Mouse (Mus musculus): Measurements from ENCODE around the gene Cdk2ap2. TPM values are rescaled to one million over a fixed set of nuclear protein-coding genes. Genes with fewer than 3 reads are reported as not detected.
A peak's percentile ranks its signal among the peaks of the same experiment; 100 is the strongest.
"Not testable (repeated sequence)": the region's sequence is repeated elsewhere in the genome, so short reads cannot be mapped to it uniquely, and the experiment has no call there.

Cdk2ap2 gene
- polyA plus RNA-seq, 2 experiments, result 52.5 to 101 TPM

DNA sequence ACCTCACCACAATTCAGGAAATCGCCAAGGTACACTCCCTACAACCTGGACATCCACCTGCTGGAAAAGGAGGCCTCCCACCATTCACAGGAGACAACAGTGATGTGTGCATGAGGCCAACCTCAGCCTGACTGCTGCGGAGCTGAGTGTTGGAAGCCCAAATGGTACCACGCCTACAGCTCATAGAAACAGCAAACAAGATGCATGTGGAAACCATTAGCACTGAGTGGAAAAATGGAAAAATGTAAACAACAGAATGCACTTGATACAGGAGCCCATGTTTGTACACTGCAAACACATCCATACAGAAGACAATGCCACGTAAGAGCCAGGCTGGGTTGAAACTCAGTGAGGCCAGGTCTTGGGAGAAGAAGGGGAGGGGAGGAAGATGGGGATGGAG, 27.4 kb downstream of the Cdk2ap2 start:
- DNase-seq (ENCODE audit: low read depth in 3 of 3, low spot score in 3 of 3), result no peak
- TF ChIP-seq CTCF (IDR thresholded peaks at IDR 0.05; ENCODE audit: low read depth), result no peak
- TF ChIP-seq EP300 (IDR thresholded peaks at IDR 0.05; ENCODE audit: low read depth), result no peak
- Histone ChIP-seq H3K4me2 (ENCODE audit: low read depth) (peak overlapping the region; percentile 66; the same call in 1 of the 2 replicates), H3K9ac (replicated peaks) (peak overlapping the region; percentile 6; the same call in 1 of the 2 replicates), H3K27ac (peak overlapping the region; percentile 22), H3K9me3 (ENCODE audit: control insufficient read depth, low read length) (no peaks in the 10 kb centered on the region), H3K36me3 (replicated peaks; ENCODE audit: control insufficient read depth, insufficient read depth, low read depth) (peaks cover 13% of the 10 kb centered on the region), H3K27me3 (ENCODE audit: control insufficient read depth, insufficient read depth, low read length) (no peaks in the 10 kb centered on the region), H3K4me3 (ENCODE audit: insufficient read depth in 1 of 2, low read depth in 2 of 2, low read length in 2 of 2) (no peak overlapping the region), H3K4me1 (replicated peaks; ENCODE audit: control insufficient read depth in 2 of 2, insufficient read depth in 2 of 2, low read length in 1 of 2) (peaks cover 50 to 53% of the 10 kb centered on the region in 2 experiments)
- ATAC-seq (ENCODE audit: insufficient read depth), result no peak
- 76% methylated on average over 4 of the region's 4 CpGs for WGBS (ENCODE audit: insufficient replicate concordance)

DNA sequence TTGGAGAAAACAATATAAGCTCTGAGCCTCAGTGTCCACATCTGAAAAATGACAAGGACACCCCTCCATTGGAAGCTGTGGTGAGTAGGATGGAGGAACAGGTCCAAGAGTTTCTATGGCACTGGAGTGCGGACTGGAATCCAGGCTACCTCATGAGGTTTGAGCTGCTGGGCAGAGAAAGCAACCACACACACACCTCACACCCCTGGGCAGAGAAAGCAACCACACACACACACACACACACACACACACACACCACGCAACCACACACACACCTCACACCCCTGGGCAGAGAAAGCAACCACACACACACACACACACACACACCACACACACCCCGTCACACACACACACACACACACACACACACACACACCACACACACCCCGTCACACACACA, 28.3 kb downstream of the Cdk2ap2 start:
- Histone ChIP-seq H3K9ac (replicated peaks) (peak overlapping the region; percentile 75), H3K4me3 (ENCODE audit: insufficient read depth in 1 of 2, low read depth in 2 of 2, low read length in 2 of 2) (peak overlapping the region; percentile 50 to 96), H3K4me2 (ENCODE audit: low read depth) (peak overlapping the region; percentile 66), H3K4me1 (replicated peaks; ENCODE audit: control insufficient read depth in 2 of 2, insufficient read depth in 2 of 2, low read length in 1 of 2) (peaks cover 56 to 57% of the 10 kb centered on the region in 2 experiments), H3K36me3 (replicated peaks; ENCODE audit: control insufficient read depth, insufficient read depth, low read depth) (peaks cover 14% of the 10 kb centered on the region), H3K27ac (peak overlapping the region; percentile 67)
- not testable (repeated sequence) for H3K27me3 ChIP-seq (ENCODE audit: control insufficient read depth, insufficient read depth, low read length); H3K9me3 ChIP-seq (ENCODE audit: control insufficient read depth, low read length); DNase-seq (ENCODE audit: low read depth in 3 of 3, low spot score in 3 of 3)
- ATAC-seq (ENCODE audit: insufficient read depth), result peak; percentile 14
- WGBS (ENCODE audit: insufficient replicate concordance), result 15% methylated on average over 4 of the region's 4 CpGs

DNA sequence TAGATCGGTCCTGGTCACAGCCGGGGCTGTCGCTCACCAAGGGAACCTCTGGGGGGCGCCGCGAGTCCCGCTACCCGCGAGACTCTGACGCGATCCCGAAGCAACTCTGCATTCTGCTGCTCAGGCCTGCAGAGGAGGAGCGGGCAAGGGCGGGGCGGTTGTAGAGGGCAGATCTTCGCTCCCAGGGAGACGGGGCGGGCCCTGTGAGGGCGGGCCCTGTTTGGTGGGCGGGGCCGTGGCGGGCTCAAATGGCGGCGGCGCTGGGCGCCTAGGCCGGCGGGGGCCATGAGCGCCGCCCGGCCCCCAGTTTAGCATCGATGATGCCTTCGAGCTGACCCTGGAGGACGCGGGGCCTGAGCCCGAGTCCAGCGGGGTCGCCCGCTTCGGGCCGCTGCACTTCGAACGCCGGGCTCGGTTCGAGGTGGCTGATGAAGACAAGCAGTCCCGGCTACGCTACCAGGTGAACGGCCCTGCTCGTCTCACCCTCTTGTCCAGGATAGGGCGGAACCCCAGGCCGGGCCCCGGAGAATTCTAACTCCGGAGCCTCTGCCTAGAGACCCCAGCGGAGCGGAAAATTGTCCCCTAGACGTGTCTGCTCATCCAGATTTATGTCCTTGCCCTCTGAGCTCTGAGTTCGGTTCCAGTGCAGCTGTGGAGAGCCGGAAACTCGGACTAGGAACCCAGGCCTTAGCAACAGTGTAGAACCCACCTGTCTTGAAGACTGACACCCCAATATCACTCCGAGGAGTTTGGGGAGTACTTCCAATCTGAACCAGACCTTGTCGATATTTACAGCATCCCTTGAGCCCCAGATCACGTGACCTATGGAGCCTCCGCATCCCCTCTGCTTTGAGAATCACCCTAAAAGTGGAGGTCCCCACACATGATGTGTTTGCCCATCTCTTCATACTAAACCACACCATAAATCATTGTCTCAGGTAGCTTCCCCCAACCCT, 29.0 kb downstream of the Cdk2ap2 start, which contains the start of gene Aip:
Aip (minus strand) TSS at position 118 of the 956 bp plus-strand sequence.
- WGBS (ENCODE audit: insufficient replicate concordance), result 2% methylated on average over 64 of the region's 64 CpGs
- peaks cover 53 to 54% of the 10 kb centered on the region in 2 experiments for H3K4me1 ChIP-seq (replicated peaks; ENCODE audit: control insufficient read depth in 2 of 2, insufficient read depth in 2 of 2, low read length in 1 of 2)

DNA sequence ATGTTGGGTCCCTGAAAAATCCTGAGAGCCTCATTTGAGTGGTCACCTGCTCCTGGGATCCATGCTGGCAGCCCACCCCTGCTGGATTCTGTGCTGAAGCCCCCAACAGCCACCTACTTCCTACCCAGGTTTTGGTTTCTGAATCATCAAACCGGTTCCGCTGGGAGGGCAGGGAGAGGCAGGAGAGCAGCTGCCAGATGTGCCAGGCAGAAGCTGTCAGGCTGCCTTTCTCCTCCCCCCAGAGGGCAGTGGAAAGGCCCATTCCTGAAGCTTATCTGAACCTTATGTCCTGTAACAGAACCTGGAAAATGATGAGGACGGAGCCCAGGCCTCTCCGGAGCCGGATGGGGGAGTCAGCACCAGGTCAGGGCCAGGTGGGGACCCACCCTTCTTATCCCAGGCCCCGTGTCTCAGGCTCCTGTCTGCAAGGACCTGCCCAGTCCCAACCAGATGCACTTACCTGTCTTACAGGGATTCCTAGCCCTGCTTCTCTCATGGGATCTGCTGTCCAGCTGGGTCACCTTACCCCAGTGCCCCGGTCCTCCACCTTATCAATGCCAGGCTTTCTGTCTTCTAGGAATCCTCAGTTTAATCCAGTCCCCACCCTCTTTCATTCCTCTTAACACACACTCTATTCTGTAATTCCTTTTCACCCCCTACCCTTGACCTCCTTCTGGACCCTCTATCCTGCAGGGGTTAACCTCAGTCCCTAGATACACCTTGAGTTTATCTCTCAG, 29.9 kb downstream of the Cdk2ap2 start:
- WGBS (ENCODE audit: insufficient replicate concordance), result 67% methylated on average over 7 of the region's 7 CpGs
- Histone ChIP-seq H3K9me3 (ENCODE audit: control insufficient read depth, low read length) (no peaks in the 10 kb centered on the region), H3K4me1 (replicated peaks; ENCODE audit: control insufficient read depth in 2 of 2, insufficient read depth in 2 of 2, low read length in 1 of 2) (peaks cover 54 to 57% of the 10 kb centered on the region in 2 experiments), H3K9ac (replicated peaks) (peak overlapping the region; percentile 93), H3K4me2 (ENCODE audit: low read depth) (peak overlapping the region; percentile 68), H3K4me3 (ENCODE audit: insufficient read depth in 1 of 2, low read depth in 2 of 2, low read length in 2 of 2) (peak overlapping the region; percentile 96), H3K27ac (peak overlapping the region; percentile 82), H3K27me3 (ENCODE audit: control insufficient read depth, insufficient read depth, low read length) (no peaks in the 10 kb centered on the region), H3K36me3 (replicated peaks; ENCODE audit: control insufficient read depth, insufficient read depth, low read depth) (peaks cover 20% of the 10 kb centered on the region)
- DNase-seq (ENCODE audit: low read depth in 3 of 3, low spot score in 3 of 3), result no peak
- TF ChIP-seq EP300 (IDR thresholded peaks at IDR 0.05; ENCODE audit: low read depth) (no peak), CTCF (IDR thresholded peaks at IDR 0.05; ENCODE audit: low read depth) (0 out of 2 replicates have a peak, but pooled peaks have one; percentile 5)
- no peak for ATAC-seq (ENCODE audit: insufficient read depth)

More for the DNA sequence above, 29.0 kb downstream of the Cdk2ap2 start, which contains the start of gene Aip:
- Histone ChIP-seq H3K9ac (replicated peaks) (peak within 1 kb of the TSS; percentile 93), H3K36me3 (replicated peaks; ENCODE audit: control insufficient read depth, insufficient read depth, low read depth) (peaks cover 14% of the 10 kb centered on the region), H3K27ac (peak within 1 kb of the TSS; percentile 82), H3K4me3 (ENCODE audit: insufficient read depth in 1 of 2, low read depth in 2 of 2, low read length in 2 of 2) (peak within 1 kb of the TSS; percentile 96), H3K27me3 (ENCODE audit: control insufficient read depth, insufficient read depth, low read length) (no peaks in the 10 kb centered on the region), H3K9me3 (ENCODE audit: control insufficient read depth, low read length) (no peaks in the 10 kb centered on the region), H3K4me2 (ENCODE audit: low read depth) (peak within 1 kb of the TSS; percentile 68)
- TF ChIP-seq EP300 (IDR thresholded peaks at IDR 0.05; ENCODE audit: low read depth) (no peak), CTCF (IDR thresholded peaks at IDR 0.05; ENCODE audit: low read depth) (peak; percentile 90)
- peak; percentile 96 for DNase-seq (ENCODE audit: low read depth in 3 of 3, low spot score in 3 of 3)
- peak; percentile 91 for ATAC-seq (ENCODE audit: insufficient read depth)

Measured in liver, embryonic 14.5 days (tissue).